Mouse (Mus musculus): ENCODE data around the gene Glp1r. TPM values are rescaled to one million over a fixed set of nuclear protein-coding genes. Genes with fewer than 3 reads are reported as not detected.

The Glp1r gene
- total RNA-seq (2021) = not detected
- long read RNA-seq, experiment 1 = 0 reads
- long read RNA-seq, experiment 2 = 0 reads

- intact Hi-C loops (cut with DNase I) = no loop called here
- no peak for DNase-seq
These were observed at the start of gene Glp1r for GRCm38 (mm10) chr17:30901627-30902026. TSS of gene Glp1r (plus strand) at chr17:30901817.

- intact Hi-C loops (cut with DNase I) = no loop called here
- no peak for DNase-seq
These were observed 49.3 kb upstream of the Glp1r start for GRCm38 (mm10) chr17:30852345-30852744.

DNA sequence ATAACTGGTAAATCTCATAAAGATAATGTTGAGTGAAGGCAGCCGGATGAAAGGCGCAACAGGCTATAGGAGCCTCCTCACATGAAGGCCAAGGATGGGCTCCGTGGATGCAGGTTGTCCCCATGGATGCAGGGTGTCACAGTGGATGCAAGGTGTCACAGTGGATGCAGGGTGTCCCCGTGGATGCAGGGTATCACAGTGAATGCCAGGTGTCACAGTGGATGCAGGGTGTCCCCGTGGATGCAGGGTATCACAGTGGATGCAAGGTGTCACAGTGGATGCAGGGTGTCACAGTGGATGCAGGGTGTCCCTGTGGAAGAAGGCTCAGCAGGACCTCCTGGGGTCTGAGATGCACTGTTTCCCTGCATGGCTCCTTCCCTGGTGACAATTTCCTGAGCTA is 44.3 kb upstream of the Glp1r start:
- DNase-seq = no peak
- intact Hi-C loops (cut with DNase I) = no loop called here

DNA sequence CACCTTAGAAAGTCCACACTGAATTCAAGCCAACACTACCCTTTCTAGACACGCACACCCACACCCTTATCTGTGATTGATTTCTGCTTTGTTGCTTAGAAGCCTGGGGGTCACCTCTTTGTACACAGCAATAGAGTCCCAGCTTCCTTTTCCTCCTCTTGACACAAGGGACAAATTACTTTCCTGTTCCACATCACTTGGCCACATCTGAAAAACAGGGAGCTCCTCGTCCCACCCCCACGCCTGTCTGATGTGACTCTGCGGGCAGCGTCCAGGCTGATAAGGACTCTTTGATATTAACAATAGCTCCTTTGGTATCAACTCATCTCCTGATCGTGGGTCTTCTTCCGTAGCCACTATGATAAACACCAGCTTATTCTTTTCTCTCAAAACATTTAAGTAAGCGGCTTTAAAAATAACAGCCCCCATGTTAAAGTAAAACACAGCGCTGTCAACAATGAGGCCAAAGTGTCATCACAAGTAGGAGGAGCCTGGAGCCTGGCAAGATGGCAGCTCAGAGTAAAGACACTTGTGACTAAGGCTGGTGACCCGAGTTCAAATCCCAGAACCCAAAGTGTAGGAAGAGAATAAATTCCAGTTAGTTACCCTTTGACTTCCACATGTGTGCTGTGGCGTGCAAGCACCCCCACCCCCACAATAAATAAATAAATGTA is 42.9 kb upstream of the Glp1r start:
- no peak for DNase-seq
- intact Hi-C loops (cut with DNase I) = loop anchor here (2.0 kb wide), 1 partner anchor 30 kb away; no protein-coding TSS in a partner anchor

- intact Hi-C loops (cut with DNase I) = loop anchor here (2.0 kb wide), 1 partner anchor 29 kb away; no protein-coding TSS in a partner anchor
- DNase-seq = no peak
These were observed 41.5 kb upstream of the Glp1r start for GRCm38 (mm10) chr17:30859989-30860585.

DNA sequence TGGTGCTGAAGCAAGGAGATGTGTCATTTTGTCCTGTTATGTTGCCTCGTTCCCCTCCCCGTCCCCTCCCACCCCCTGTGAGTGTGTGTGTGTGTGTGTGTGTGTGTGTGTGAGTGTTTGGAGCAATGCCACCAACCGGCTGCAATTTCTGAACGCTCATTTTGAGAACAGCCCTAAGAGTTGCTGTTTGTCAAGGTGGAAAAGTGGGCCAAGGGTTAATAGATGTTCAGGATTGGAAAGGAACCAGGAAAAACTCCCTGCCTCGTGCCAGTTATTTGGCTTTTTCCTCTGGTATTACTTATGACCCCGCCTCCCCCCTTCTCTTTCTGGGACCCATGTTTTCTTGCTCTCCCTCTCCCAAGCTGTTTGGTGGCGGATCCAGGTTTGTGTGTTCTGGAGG is 41.0 kb upstream of the Glp1r start:
- DNase-seq = no peak
- intact Hi-C loops (cut with DNase I) = no loop called here

GRCm38 (mm10) chr17:30866281-30866680 is 35.3 kb upstream of the Glp1r start:
- no peak for DNase-seq
- intact Hi-C loops (cut with DNase I) = no loop called here

GRCm38 (mm10) chr17:30866966-30867365 is 34.7 kb upstream of the Glp1r start:
- no peak for DNase-seq
- intact Hi-C loops (cut with DNase I) = no loop called here

DNA sequence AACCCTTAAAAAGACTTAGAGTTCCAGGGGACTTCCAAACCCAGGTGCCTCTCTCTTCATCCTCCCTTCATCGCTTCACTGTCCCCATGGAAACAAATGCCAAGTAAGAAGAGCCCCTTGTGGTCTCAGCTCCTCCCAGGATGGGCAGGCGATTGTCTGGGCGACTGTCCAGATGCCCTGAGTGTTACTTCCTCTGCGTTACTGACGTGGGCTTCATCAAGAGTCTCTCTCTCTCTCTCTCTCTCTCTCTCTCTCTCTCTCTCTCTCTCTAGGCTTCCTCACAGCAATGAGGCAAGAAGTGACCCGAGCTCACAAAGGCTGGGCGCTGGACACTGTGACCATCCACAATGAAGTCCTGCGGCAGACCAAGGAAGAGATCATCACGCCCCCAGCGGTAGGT is 30.6 kb upstream of the Glp1r start:
- intact Hi-C loops (cut with DNase I) = no loop called here
- no peak for DNase-seq

DNA sequence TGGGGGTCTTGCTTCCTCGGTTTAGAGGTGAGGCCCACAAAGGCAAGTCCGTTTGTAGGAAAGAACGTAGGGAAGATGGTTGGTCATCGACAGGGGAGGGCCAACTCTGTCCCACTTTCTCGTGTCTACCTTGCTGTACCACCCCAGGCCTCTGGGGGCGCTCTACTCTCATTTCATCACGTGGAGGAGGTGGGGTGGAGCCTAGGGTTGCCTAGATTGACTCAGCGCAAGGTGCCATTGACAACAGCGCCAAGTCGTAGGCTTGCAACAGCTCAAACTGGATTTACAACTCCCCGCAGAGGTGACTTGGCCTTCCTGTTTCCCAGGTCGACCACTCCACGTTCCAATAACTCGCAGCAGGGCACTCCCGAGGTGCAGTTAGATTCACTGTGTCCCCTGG is 27.3 kb upstream of the Glp1r start:
- intact Hi-C loops (cut with DNase I) = no loop called here
- DNase-seq = no peak

GRCm38 (mm10) chr17:30877456-30877855 is 24.2 kb upstream of the Glp1r start:
- DNase-seq = no peak
- intact Hi-C loops (cut with DNase I) = no loop called here

- DNase-seq = no peak
- intact Hi-C loops (cut with DNase I) = no loop called here
These were observed 23.0 kb upstream of the Glp1r start for GRCm38 (mm10) chr17:30878626-30879025.

DNA sequence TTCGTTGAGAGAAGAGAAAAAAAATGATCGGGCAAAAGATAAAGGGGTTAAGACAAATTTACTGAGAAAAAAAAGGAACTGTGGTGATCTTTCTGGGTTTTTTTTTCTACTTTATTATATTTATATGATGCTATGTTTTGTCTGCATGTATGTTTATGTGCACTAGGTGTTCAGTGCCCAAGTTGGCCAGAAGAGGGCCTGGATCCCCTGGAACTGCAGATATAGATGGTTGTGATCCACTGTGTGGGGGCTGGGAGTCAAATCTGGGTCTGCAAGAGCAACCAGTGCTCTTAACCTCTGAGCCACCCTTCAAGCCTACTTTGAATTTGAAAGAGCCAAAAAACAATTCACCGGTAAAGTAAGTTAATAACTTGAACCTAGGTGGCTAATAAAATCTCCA is 21.2 kb upstream of the Glp1r start:
- intact Hi-C loops (cut with DNase I) = no loop called here
- DNase-seq = no peak

DNA sequence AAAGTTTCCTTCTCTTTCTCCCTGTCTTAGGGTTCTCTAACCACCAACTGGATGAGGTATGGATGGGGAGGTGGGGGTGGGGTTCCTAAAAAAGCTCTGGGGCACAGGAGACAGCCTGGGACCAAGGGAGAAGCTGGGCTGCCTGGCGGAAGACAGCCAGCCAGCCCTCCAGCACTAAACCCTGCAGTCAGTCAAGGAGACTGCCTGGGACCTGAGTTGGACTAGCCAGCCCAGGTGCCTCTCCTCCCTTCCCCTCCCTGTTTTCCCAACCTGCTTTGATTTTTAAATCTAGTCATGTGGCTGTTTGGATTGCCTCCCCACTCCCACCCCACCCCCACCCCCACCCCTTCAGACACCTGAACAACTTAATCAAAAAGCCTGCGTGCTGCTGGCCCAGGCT is 20.6 kb upstream of the Glp1r start:
- no peak for DNase-seq
- intact Hi-C loops (cut with DNase I) = no loop called here

- DNase-seq = no peak
- intact Hi-C loops (cut with DNase I) = no loop called here
These were observed 19.4 kb upstream of the Glp1r start for GRCm38 (mm10) chr17:30882206-30882605.

DNA sequence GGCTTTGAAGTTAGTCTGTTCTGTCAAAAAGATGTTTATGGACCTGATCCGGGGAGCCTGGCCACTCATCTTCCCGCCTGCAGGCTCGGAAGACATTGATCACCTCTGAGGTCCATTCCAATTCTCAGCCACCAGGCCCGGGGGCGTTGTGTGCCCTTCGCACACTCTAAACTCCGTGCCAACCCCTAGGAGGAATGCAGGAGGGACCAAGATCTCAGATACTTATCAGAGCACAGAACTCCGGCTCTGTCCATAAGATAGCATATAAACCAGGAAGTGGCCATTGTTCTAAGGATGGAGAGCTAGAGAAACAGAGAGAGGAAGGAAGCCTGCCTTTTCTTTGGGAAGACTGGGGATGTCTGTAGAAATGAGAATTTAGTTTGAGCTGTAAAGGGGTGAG is 18.1 kb upstream of the Glp1r start:
- no peak for DNase-seq
- intact Hi-C loops (cut with DNase I) = no loop called here

- no peak for DNase-seq
- intact Hi-C loops (cut with DNase I) = no loop called here
These were observed 9.5 kb upstream of the Glp1r start for GRCm38 (mm10) chr17:30892086-30892485.

GRCm38 (mm10) chr17:30892730-30893129 is 8.9 kb upstream of the Glp1r start:
- no peak for DNase-seq
- intact Hi-C loops (cut with DNase I) = no loop called here

DNA sequence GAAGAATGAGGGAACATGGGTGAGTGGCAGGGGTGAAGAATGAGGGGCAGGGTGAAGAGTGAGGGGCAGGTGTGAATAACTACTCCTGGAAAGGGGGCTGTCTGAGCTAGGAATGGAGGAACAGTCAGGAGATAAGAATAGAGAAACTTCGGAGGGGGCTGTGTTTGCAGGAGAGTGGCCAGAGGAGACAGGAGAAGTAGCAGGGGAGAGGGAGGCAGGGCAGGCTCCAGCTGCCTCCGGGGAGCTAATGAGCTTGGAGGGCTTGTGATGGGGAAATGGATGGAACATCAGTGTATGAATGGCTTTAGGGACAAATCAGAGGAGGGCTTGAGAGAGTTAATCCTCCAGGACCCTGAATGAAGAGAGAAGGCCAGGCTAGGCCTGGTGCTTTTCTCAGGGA is 4.5 kb upstream of the Glp1r start:
- intact Hi-C loops (cut with DNase I) = no loop called here
- DNase-seq = no peak

GRCm38 (mm10) chr17:30904096-30904495 is 2.5 kb downstream of the Glp1r start:
- no peak for DNase-seq
- intact Hi-C loops (cut with DNase I) = no loop called here

DNA sequence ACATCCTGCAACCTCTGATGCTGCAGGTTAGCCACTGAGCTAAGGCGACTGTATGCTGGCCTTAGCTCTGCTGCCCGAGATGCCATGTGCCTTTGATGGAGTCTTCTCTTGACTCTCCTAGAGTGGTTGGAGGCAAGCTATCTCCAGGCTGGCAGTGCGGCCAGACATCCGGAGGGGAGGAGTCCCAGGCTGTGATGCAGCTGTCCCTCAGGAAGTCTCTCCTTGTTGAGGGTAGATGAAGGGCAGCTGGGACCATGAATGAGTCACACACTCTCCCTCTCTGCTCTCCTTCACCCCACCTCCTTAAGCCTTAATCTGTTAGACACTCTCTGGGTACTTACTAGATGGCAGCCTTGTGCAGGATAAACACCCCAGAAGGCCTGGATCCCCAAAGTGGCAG is 6.0 kb downstream of the Glp1r start:
- DNase-seq = no peak
- intact Hi-C loops (cut with DNase I) = no loop called here
